Mouse (Mus musculus) hindbrain, embryonic 12.5 days (tissue): ENCODE results near the gene Rcc1. TPM values are rescaled to one million over a fixed set of nuclear protein-coding genes. Genes with fewer than 3 reads are reported as not detected.

ENCODE experiments used
- ATAC-seq: fragments of 200-750 bp; cut with Nextera tagmentation; 2 replicates; pipeline ENCODE4 v1.8.0; 2017; ENCODE audit warnings: moderate TSS enrichment; ENCODE audit not compliant: low FRiP score
- H3K27ac ChIP-seq: fragments of 300-500 bp; sonication (generic); 2 replicates; pipeline ENCODE4 v1.5.1; 2016; ENCODE audit warnings: mild to moderate bottlenecking
- H3K27me3 ChIP-seq: fragments of 300-500 bp; sonication (generic); 2 replicates; pipeline ENCODE4 v1.6.1; 2016; ENCODE audit warnings: mild to moderate bottlenecking
- H3K36me3 ChIP-seq: fragments of 300-500 bp; sonication (generic); 2 replicates; pipeline ENCODE4 v1.6.1; 2016; ENCODE audit warnings: mild to moderate bottlenecking
- H3K4me1 ChIP-seq: fragments of 300-500 bp; sonication (generic); 2 replicates; pipeline ENCODE4 v1.6.1; 2016
- H3K4me2 ChIP-seq: fragments of 300-500 bp; sonication (generic); replicated peaks from 2 replicates; pipeline ENCODE4 v1.6.1; 2016; ENCODE audit warnings: mild to moderate bottlenecking
- H3K4me3 ChIP-seq: fragments of 300-500 bp; sonication (generic); 2 replicates; pipeline ENCODE4 v1.5.1; 2016; ENCODE audit warnings: mild to moderate bottlenecking
- H3K9ac ChIP-seq: fragments of 300-500 bp; sonication (generic); 2 replicates; pipeline ENCODE4 v1.6.1; 2016; ENCODE audit warnings: mild to moderate bottlenecking, moderate library complexity
- H3K9me3 ChIP-seq: fragments of 300-500 bp; sonication (generic); replicated peaks from 2 replicates; pipeline ENCODE4 v1.6.1; 2016; ENCODE audit warnings: mild to moderate bottlenecking
- WGBS: fragments of 180-500 bp; shearing (Covaris S2); methylation state at CpG from one replicate; pipeline ENCODE4 v1.1.7; 2016; 5-methylcytosine and 5-hydroxymethylcytosine counted together
- polyA plus RNA-seq: library from polyadenylated mRNA; unstranded; fragments of >200 nt; fragmentation: Nextera tagmentation; extraction: Ambion mirVana; gene quantifications from 2 replicates; pipeline ENCODE4 v1.2.1, GENCODE M21; 2016

Gene Rcc1
- polyA plus RNA-seq, 1 experiment from 2014 or later = 67.5 TPM

DNA sequence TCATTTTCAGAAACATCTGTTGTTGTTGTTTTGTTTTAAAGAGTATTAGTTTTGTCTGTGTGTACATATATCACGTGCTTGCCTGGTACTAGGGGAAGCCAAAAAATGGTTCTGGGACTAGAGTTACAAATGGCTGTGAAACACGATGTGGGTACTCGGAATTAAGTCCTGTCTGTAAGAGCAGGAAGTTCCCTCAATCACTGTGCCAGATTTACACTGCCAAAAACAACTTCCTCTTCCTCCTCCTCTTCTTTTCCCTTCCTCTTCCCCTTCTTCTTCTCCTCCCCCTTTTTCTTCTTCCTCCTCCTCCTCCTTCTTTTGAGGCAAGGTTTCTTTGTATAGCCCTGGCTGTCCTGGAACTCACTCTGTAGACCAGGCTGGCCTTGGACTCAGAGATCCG lies 28.9 kb upstream of the Rcc1 start:
- 91% methylated on average over 4 of the region's 4 CpGs for WGBS
- no peaks in the 10 kb centered on the region for H3K9me3 ChIP-seq
- H3K27me3 ChIP-seq = no peaks in the 10 kb centered on the region
- no peak for ATAC-seq
- H3K4me1 ChIP-seq = no peaks in the 10 kb centered on the region; the same call in 1 of the 2 replicates
- H3K9ac ChIP-seq = no peak overlapping the region
- no peak overlapping the region for H3K27ac ChIP-seq
- H3K4me3 ChIP-seq = no peak overlapping the region
- no peak overlapping the region for H3K4me2 ChIP-seq
- H3K36me3 ChIP-seq = peaks cover 30% of the 10 kb centered on the region

GRCm38 (mm10) chr4:132380965-132381616 lies 27.7 kb upstream of the Rcc1 start:
- H3K9ac ChIP-seq = no peak overlapping the region
- no peak overlapping the region for H3K27ac ChIP-seq
- no peaks in the 10 kb centered on the region for H3K9me3 ChIP-seq
- no peaks in the 10 kb centered on the region for H3K27me3 ChIP-seq
- ATAC-seq = no peak
- no peaks in the 10 kb centered on the region for H3K4me1 ChIP-seq
- H3K36me3 ChIP-seq = peaks cover 38% of the 10 kb centered on the region
- WGBS = 98% methylated on average over 2 of the region's 2 CpGs
- no peak overlapping the region for H3K4me3 ChIP-seq
- H3K4me2 ChIP-seq = no peak overlapping the region

DNA sequence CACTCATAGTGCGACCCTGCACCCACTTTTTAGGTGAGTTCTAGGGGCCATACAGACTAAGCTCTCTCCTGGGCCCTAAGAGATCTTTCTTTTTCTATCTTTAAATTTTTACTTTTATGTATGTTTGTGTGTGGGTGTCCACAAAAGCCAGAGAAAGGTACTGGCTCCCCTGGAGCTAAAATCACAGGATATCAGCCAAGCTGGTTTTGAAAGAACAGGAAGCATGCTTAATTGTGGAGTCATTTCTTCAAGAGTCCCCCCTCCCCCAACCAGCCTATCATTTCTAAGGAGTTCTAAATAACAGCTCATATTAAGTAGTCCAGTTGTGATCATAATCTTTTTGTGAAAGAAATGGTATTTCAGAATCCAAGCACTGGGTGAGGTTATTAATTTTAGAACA lies 20.4 kb upstream of the Rcc1 start:
- 96% methylated on average over 1 of the region's 1 CpGs for WGBS
- ATAC-seq = no peak
- Histone ChIP-seq H3K4me2 (no peak overlapping the region), H3K27me3 (no peaks in the 10 kb centered on the region), H3K4me1 (no peaks in the 10 kb centered on the region), H3K4me3 (no peak overlapping the region), H3K36me3 (peaks cover 60% of the 10 kb centered on the region), H3K27ac (no peak overlapping the region), H3K9me3 (no peaks in the 10 kb centered on the region), H3K9ac (no peak overlapping the region)

DNA sequence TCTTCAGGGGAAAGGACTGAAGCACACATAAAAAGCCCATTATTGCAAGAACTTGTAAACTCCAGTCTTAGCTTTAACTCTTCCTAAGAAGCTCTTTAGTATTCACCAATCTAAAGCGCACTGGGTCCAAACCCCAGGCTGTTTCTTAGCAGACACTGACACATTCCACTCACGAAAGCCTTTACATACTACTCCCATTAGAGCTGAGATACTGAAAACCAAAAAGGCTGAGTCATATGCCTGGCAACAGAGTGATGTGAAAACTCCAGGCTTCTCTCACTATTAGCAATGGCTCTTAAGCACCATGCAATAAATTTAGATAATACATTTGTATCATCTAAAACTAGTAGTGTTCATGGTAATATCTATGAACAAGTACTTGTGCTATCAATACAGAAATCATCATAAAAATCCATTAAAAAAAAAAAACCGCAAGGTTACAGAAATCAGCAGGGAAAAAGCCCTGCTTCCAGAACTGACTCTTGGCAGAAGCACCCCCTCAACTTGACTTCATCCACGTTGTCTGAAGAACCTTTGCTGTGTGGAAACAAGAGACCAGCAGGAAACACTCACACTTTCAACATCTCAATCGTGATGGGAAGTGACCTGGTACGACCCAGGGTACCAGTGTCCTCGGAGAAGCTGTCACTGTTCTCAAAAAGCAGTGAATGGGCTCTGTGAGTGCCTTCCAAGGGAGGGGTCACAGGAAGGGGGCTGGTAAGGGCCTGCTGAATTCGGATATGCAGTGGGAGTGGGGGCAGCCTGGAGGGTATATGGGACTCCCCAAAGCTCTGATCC lies 16.7 kb upstream of the Rcc1 start:
- ATAC-seq = no peak
- Histone ChIP-seq H3K9me3 (no peaks in the 10 kb centered on the region), H3K9ac (no peak overlapping the region), H3K27me3 (no peaks in the 10 kb centered on the region), H3K27ac (no peak overlapping the region), H3K36me3 (peaks cover 72% of the 10 kb centered on the region), H3K4me3 (no peak overlapping the region), H3K4me1 (no peaks in the 10 kb centered on the region), H3K4me2 (no peak overlapping the region)
- 79% methylated on average over 8 of the region's 8 CpGs for WGBS

DNA sequence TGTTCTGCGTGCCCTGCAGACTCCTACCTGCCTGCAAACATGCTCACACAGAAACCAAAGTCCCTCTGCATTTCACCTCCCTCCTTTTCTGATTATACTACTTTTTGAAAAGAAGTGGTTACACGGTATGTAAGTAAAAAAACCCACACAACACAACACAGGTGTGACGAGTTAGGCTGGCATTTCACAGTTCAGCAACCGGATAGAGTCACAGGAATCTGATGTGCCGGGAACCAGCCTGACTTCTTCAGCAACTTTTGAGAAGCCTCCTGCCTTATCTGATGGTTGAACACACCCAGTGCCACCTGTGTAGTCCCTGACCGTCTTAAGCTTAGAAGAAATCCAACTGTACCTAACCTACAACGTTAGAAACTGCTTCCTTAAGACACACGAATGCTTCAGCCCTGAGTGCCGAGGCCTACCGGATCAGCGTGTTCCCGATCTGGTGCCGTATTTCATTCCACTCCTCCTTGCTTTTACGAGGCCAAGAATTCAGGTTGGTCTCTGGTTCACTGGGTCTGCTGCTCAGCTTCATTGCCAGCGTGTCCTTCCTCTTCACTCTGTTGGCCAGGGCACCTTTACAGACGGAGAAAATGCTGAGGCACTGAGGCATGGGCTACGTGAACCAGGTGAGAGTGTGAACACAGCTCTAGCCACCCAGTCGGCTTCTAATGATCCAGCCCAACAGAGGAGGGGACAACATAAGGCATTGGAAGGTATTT lies 14.2 kb upstream of the Rcc1 start:
- H3K9me3 ChIP-seq = no peaks in the 10 kb centered on the region
- H3K36me3 ChIP-seq = peaks cover 79% of the 10 kb centered on the region
- no peak for ATAC-seq
- H3K27ac ChIP-seq = no peak overlapping the region
- H3K9ac ChIP-seq = no peak overlapping the region
- H3K4me3 ChIP-seq = no peak overlapping the region
- no peak overlapping the region for H3K4me2 ChIP-seq
- no peaks in the 10 kb centered on the region for H3K4me1 ChIP-seq
- no peaks in the 10 kb centered on the region for H3K27me3 ChIP-seq
- WGBS = 94% methylated on average over 18 of the region's 18 CpGs

- Histone ChIP-seq H3K9me3 (no peaks in the 10 kb centered on the region), H3K27ac (no peak overlapping the region), H3K4me1 (no peaks in the 10 kb centered on the region), H3K36me3 (peaks cover 77% of the 10 kb centered on the region), H3K4me3 (no peak overlapping the region), H3K4me2 (no peak overlapping the region), H3K27me3 (no peaks in the 10 kb centered on the region), H3K9ac (no peak overlapping the region)
- no peak for ATAC-seq
- WGBS = 75% methylated on average over 13 of the region's 13 CpGs
These were observed 12.2 kb upstream of the Rcc1 start for GRCm38 (mm10) chr4:132365450-132366060.

- WGBS = 94% methylated on average over 11 of the region's 11 CpGs
- Histone ChIP-seq H3K9ac (no peak overlapping the region), H3K4me1 (no peaks in the 10 kb centered on the region), H3K27ac (no peak overlapping the region), H3K4me3 (no peak overlapping the region), H3K9me3 (no peaks in the 10 kb centered on the region), H3K4me2 (no peak overlapping the region), H3K36me3 (peaks cover 74% of the 10 kb centered on the region), H3K27me3 (no peaks in the 10 kb centered on the region)
- no peak for ATAC-seq
These were observed 10.1 kb upstream of the Rcc1 start for GRCm38 (mm10) chr4:132363487-132363886.

GRCm38 (mm10) chr4:132359510-132359909 lies 6.1 kb upstream of the Rcc1 start:
- Histone ChIP-seq H3K9me3 (no peaks in the 10 kb centered on the region), H3K9ac (no peak overlapping the region), H3K27me3 (no peaks in the 10 kb centered on the region), H3K4me1 (no peaks in the 10 kb centered on the region), H3K36me3 (peaks cover 57% of the 10 kb centered on the region), H3K4me2 (no peak overlapping the region), H3K4me3 (no peak overlapping the region), H3K27ac (no peak overlapping the region)
- 94% methylated on average over 4 of the region's 4 CpGs for WGBS
- no peak for ATAC-seq

DNA sequence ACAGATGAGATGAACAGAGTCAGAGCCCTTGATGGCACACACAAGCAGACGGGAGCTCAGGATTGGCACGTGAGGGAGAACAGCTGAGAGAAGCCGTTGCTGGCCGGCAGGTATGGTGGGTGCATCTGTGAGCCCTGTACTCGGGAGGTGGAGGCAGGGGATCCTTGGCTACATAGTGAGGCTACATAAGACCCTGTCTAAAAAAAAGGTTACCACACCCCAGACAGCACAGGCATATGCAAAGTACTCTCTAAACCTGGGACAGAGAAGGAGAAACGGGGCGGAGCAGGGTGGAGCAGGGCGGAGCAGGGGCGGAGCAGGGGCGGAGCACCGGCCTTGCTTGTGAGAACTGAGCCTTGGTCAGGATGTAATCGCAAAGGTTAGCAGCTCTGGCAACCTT lies 2.8 kb upstream of the Rcc1 start:
- no peak overlapping the region for H3K4me3 ChIP-seq
- no peaks in the 10 kb centered on the region for H3K27me3 ChIP-seq
- peaks cover 44% of the 10 kb centered on the region for H3K36me3 ChIP-seq
- H3K9me3 ChIP-seq = no peaks in the 10 kb centered on the region
- H3K27ac ChIP-seq = no peak overlapping the region
- H3K4me1 ChIP-seq = peaks cover 18% of the 10 kb centered on the region
- 40% methylated on average over 12 of the region's 12 CpGs for WGBS
- no peak overlapping the region for H3K9ac ChIP-seq
- ATAC-seq = no peak
- H3K4me2 ChIP-seq = no peak overlapping the region

DNA sequence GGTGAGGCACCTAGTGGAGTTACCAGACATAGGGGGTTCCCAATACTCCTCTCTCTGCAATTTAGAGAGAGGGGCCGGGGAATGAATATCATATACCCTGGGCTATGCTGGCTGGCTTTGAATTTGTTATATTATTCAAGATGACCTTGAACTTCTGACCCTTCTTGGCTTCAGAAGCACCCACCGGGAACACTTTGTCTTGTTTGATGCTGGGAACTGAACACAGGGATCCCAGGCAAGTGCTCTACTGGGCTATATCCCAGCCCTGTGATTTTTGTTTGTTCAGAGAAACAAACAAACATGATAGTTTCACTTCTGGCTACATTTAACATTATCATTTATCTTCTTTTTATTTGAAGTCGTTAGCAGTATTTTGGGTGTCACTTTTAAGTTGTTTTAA lies 2.0 kb upstream of the Rcc1 start:
- Histone ChIP-seq H3K9me3 (no peaks in the 10 kb centered on the region), H3K4me3 (no peak overlapping the region), H3K4me2 (no peak overlapping the region), H3K9ac (no peak overlapping the region), H3K4me1 (peaks cover 18% of the 10 kb centered on the region), H3K27ac (no peak overlapping the region), H3K36me3 (peaks cover 43% of the 10 kb centered on the region), H3K27me3 (no peaks in the 10 kb centered on the region)
- no peak for ATAC-seq
- WGBS = 85% methylated on average over 3 of the region's 3 CpGs

- 91% methylated on average over 4 of the region's 4 CpGs for WGBS
- Histone ChIP-seq H3K9me3 (no peaks in the 10 kb centered on the region), H3K36me3 (peaks cover 36% of the 10 kb centered on the region), H3K27ac (no peak overlapping the region), H3K4me3 (no peak overlapping the region), H3K9ac (no peak overlapping the region), H3K4me2 (no peak overlapping the region), H3K27me3 (no peaks in the 10 kb centered on the region), H3K4me1 (peaks cover 18% of the 10 kb centered on the region)
- no peak for ATAC-seq
These were observed 1.2 kb upstream of the Rcc1 start for GRCm38 (mm10) chr4:132354571-132354970.

DNA sequence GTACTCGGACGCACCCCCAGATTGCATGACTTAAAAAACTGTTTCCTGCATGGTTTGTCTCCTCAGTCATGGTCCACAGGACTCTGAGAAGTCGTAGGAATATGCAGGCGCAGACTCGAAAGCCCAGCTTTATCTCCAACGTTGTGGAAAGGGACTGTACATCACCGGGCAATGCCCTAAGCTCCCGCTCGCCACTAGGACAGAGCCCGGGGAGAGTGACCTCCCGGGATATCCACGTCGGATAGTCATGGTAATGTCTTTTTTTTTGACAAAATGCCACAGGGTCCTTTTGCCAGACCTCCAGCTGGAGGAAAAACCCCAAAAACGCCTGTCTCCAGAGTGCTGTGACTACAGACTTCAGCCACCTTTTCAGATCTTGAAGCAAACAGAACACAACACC lies 666 bp downstream of the Rcc1 start:
- no peaks in the 10 kb centered on the region for H3K27me3 ChIP-seq
- H3K27ac ChIP-seq = peak overlapping the region; percentile 93
- no peak for ATAC-seq
- 0% methylated on average over 14 of the region's 14 CpGs for WGBS
- peak overlapping the region; percentile 85 for H3K4me2 ChIP-seq
- peak overlapping the region; percentile 88 for H3K9ac ChIP-seq
- no peaks in the 10 kb centered on the region for H3K9me3 ChIP-seq
- peak overlapping the region; percentile 73 for H3K4me3 ChIP-seq
- H3K36me3 ChIP-seq = peaks cover 24% of the 10 kb centered on the region
- H3K4me1 ChIP-seq = peaks cover 18% of the 10 kb centered on the region
